Mouse (Mus musculus) right cerebral cortex, postnatal 36 days (tissue): Measurements from ENCODE around the gene Ndufa5.
A peak's percentile ranks its signal among the peaks of the same experiment; 100 is the strongest.

Source experiments
- DNase-seq, 2 experiments: peaks; one replicate each; pipeline ENCODE4 v3.0.0; 2022; ENCODE audit warnings: low spot score in 2 of 2, mixed read lengths in 1 of 2

Gene Ndufa5

GRCm38 (mm10) chr6:24527155-24528063 lies at the start of gene Ndufa5:
Gene Ndufa5 (minus strand): TSS chr6:24528013.
- DNase-seq: peak; percentile 85 to 91

- DNase-seq: no peak
These were observed 45.5 kb upstream of the Ndufa5 start for GRCm38 (mm10) chr6:24573319-24573718.

GRCm38 (mm10) chr6:24572431-24572830 lies 44.6 kb upstream of the Ndufa5 start:
- DNase-seq: no peak

- no peak for DNase-seq
These were observed 43.3 kb upstream of the Ndufa5 start for GRCm38 (mm10) chr6:24571126-24571525.

- no peak for DNase-seq
These were observed 42.5 kb upstream of the Ndufa5 start for GRCm38 (mm10) chr6:24570278-24570677.

- no peak for DNase-seq
These were observed 41.9 kb upstream of the Ndufa5 start for GRCm38 (mm10) chr6:24569711-24570110.

GRCm38 (mm10) chr6:24568963-24569362 lies 41.1 kb upstream of the Ndufa5 start:
- DNase-seq: no peak

- DNase-seq: no peak
These were observed 37.1 kb upstream of the Ndufa5 start for GRCm38 (mm10) chr6:24564886-24565285.

- DNase-seq: no peak
These were observed 36.3 kb upstream of the Ndufa5 start for GRCm38 (mm10) chr6:24564081-24564480.

GRCm38 (mm10) chr6:24555488-24555887 lies 27.7 kb upstream of the Ndufa5 start:
- no peak for DNase-seq

- DNase-seq: no peak
These were observed 26.7 kb upstream of the Ndufa5 start for GRCm38 (mm10) chr6:24554427-24555086.

- DNase-seq: no peak
These were observed 24.2 kb upstream of the Ndufa5 start for GRCm38 (mm10) chr6:24552046-24552445.

GRCm38 (mm10) chr6:24549801-24550200 lies 22.0 kb upstream of the Ndufa5 start:
- peak in 1 of 2 experiments; percentile 32 for DNase-seq

- no peak for DNase-seq
These were observed 19.1 kb upstream of the Ndufa5 start for GRCm38 (mm10) chr6:24546716-24547420.

GRCm38 (mm10) chr6:24543119-24543591 lies 15.3 kb upstream of the Ndufa5 start:
- DNase-seq: no peak

- DNase-seq: no peak
These were observed 14.6 kb upstream of the Ndufa5 start for GRCm38 (mm10) chr6:24542393-24542792.

- no peak for DNase-seq
These were observed 12.3 kb upstream of the Ndufa5 start for GRCm38 (mm10) chr6:24540106-24540505.

GRCm38 (mm10) chr6:24538435-24538834 lies 10.6 kb upstream of the Ndufa5 start:
- no peak for DNase-seq

- no peak for DNase-seq
These were observed 5.0 kb upstream of the Ndufa5 start for GRCm38 (mm10) chr6:24532804-24533203.

- DNase-seq: no peak
These were observed 3.1 kb upstream of the Ndufa5 start for GRCm38 (mm10) chr6:24530711-24531420.

GRCm38 (mm10) chr6:24530166-24530565 lies 2.4 kb upstream of the Ndufa5 start:
- no peak for DNase-seq

- no peak for DNase-seq
These were observed 141 bp upstream of the Ndufa5 start, which contains the start of gene Asb15 for GRCm38 (mm10) chr6:24528064-24528243. Gene Asb15 (plus strand): TSS chr6:24528144.
